Mouse (Mus musculus) left cerebral cortex, adult 2 months (tissue): ENCODE measurements around the gene Atrnl1. TPM values are rescaled to one million over a fixed set of nuclear protein-coding genes. Genes with fewer than 3 reads are reported as not detected.

ENCODE experiments used
- DNase-seq, 2 experiments: peaks; one replicate each; pipeline ENCODE4 v3.0.0; 2021 to 2022; ENCODE audit warnings: low spot score in 2 of 2, mixed read lengths in 1 of 2; ENCODE audit errors: extremely low spot score in 1 of 2
- H3K27ac ChIP-seq: fragments of 200-600 bp; 2 replicates; pipeline ENCODE4 v1.8.1; 2022
- H3K4me3 ChIP-seq: fragments of 200-600 bp; 2 replicates; pipeline ENCODE4 v1.8.1; 2022
- CTCF ChIP-seq: fragments of 200-600 bp; IDR thresholded peaks from 2 replicates; pipeline ENCODE4 v1.8.1; 2022; ENCODE audit warnings: antibody characterized with exemption, mild to moderate bottlenecking, moderate library complexity
- intact Hi-C: fragments of 180-260 bp; cut with DNase I; formaldehyde crosslinking; loops from one replicate; pipeline ENCODE4 v1.15.1; 2025
- microRNA-seq, 2 experiments: library from miRNA; unstranded; fragments of <30 nt; microRNA quantifications; one replicate each; pipeline ENCODE4 v1.2.0; 2021
- total RNA-seq, 2 experiments: library from RNA; stranded (reverse); gene quantifications; 2 replicates each; pipeline ENCODE4 v1.2.3; 2021

The Atrnl1 gene
- total RNA-seq, 2 experiments from 2014 or later, result 104 to 106 TPM

DNA sequence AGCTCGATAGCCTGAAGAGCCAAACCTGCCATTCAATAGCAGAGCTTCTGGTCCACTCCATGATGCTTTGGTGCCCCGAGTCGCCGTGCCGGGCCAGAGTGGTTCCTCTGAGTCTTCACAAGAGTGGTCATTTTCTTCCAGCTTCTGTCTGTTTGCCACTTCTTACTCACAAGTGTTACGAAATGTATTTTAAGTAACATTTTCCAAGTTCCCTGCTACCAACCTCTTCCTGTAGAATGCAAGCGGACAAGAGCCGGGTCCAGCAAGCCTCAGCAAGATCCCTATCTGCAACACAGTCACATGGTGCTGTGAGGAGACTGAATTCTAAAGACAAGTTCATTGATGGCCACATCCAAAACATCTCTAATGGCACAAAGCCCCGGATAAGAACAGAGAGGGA lies 521.1 kb downstream of the Atrnl1 start:
- DNase-seq, result no peak
- intact Hi-C loops, result no loop called here
- Histone ChIP-seq H3K27ac (no peak overlapping the region), H3K4me3 (no peak overlapping the region)
- TF ChIP-seq CTCF, result no peak

DNA sequence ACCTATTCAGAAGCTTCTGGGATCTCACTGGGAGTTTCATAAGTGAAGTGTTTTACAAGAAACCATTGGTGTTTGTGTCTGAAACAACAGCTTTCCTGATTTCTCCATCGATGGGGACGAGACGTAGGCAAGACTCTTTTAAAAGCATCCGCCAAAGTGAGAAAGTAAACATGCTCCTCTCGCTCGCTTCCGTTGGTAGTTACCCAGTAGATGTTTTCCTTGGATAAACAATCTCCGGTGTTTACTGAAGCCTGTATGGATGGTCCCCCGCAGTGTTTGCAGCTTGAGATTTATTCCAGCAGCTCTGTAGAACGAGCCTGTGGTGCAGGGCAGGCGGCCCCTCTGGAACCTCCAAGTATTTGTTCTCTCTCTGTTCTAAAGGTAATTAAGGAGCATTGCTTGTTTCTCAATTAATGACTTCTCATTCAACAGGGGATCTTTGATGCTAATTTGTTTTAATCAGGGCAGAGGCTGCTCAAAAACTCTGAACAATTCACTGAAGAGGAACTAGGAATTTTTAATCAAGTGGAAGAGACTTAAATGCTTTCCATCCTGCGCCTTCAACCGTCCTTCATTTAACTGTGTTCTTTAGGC lies 529.5 kb downstream of the Atrnl1 start:
- DNase-seq, result no peak

DNA sequence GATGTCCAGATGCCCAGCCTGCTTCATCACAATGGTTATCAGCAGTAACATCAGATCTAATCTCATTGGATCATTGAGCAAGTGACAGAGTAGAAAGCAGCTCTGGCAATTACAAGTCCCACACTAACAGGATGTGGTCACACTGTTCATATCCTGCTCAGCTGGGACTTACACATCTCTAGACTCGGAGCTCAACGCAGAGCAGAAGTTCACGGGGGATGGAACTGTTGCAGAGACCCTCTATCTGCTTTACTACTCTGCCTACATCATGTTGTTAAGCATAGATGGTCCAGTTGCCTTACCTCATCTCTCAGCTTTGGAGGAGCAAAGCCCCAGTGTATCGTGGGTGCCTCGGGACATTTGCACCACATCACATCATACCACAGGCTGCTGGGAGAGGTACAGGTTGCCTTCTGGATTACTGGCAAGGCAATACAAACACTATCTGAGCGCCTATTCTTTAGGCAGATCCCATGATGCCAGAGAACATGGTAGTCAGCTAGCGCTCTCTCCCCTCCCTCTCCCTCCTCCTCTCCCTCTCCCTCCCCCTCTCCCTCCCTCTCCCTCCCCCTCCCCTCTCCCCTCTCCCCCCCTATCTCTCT lies 533.1 kb downstream of the Atrnl1 start:
- TF ChIP-seq CTCF, result no peak
- no peak overlapping the region for H3K4me3 ChIP-seq
- no peak for DNase-seq
- H3K27ac ChIP-seq, result no peak overlapping the region
- intact Hi-C loops, result no loop called here

More for the DNA sequence above, 529.5 kb downstream of the Atrnl1 start:
- Histone ChIP-seq H3K4me3 (no peak overlapping the region), H3K27ac (no peak overlapping the region)
- TF ChIP-seq CTCF, result no peak
- intact Hi-C loops, result no loop called here

DNA sequence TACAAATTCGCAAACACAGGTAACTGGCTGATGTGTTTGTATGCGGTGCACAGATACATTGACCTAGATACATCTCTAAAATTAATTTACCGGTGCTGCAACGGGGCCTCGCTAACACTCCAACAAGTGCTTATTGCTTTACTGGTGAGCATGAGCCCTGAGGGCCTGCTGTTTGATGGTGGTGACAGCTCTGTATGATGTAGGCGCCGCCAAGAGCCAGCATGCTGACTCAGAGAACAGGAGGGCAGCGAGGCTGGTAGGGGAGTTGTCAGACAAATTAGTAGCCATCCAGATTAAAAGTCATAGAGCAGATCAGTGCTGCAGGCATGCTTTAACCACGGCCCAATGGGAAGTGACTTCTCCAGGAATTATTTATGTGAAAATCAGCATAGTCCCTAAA lies 534.7 kb downstream of the Atrnl1 start:
- intact Hi-C loops, result no loop called here
- no peak for DNase-seq
- no peak for TF ChIP-seq CTCF

DNA sequence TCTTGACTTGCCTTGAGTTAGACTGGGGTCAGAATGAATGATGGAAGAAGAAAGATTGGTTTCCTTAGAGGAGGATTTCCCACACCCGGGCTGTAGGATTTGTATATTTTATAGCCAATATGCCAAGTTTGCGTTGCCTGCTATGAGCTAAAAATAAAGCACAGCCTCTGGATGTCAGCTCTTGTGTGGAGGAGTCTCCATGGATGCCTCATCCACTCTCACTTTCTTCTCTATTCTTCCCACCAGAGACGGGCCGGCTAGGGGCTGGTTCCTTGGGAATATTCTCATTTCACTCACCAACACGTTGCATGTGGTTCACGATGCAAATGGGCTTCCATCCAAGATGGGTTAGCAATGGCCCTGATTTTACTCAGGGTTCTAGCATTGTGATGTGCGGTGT lies 540.4 kb downstream of the Atrnl1 start:
- H3K27ac ChIP-seq, result no peak overlapping the region
- no peak overlapping the region for H3K4me3 ChIP-seq
- DNase-seq, result no peak
- TF ChIP-seq CTCF, result no peak
- intact Hi-C loops, result no loop called here

More for the DNA sequence above, 534.7 kb downstream of the Atrnl1 start:
- Histone ChIP-seq H3K27ac (no peak overlapping the region), H3K4me3 (no peak overlapping the region)

DNA sequence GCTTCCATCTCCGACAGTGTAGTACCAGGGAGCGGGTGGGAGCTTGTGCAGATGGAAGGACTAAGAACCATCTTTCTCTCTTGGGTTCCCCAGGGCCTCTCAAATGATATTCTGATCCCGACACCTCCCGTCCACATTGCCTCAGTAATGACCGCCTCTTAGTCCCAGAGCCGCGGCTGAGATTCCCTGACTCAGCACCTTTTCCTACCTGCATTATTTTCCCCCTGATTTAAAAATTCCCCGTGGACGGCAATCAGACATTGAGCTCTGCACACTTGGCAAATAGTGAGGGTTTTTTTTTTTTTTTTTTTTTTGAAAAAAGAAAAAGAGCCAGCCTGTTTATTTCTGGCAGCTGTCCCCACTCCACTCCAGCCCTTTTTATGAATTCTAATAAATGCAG lies 550.7 kb downstream of the Atrnl1 start:
- no peak overlapping the region for H3K27ac ChIP-seq
- TF ChIP-seq CTCF, result no peak
- no peak overlapping the region for H3K4me3 ChIP-seq
- intact Hi-C loops, result no loop called here
- DNase-seq, result no peak

DNA sequence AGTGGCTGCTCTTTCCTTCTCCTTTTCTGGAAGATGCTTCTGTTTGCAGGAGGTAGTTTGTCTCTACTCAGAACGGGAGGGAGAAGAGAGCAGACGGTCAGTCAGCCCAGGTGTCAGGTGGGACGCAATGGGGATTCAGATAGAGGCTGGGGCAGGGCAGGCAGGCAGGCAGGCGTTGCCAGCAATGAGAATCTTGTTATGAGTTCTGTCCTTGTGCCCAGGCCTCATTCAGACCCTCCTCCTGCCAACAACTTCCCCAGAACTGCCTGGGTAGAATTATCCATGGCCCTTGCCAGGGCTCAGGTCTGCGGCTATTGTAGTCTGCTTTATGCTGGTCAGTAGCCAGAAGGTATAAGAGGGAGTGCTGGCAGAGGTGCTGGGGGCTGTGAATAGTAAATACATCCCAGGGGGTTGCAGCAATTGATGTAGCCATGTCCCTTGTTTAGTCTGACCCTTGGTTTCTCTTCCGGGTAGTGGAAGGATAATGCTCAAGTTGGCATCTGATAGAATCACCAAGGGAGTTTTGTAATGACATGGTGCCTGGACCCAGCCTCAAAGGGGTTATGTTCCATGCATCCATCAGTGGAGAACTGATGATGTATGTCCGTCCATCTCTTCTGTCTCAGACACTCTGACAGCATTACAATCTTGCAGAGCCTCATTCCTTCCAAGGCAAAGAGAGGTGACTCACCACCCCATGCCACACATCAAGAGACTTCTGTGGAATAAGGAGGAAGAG lies 554.2 kb downstream of the Atrnl1 start:
- intact Hi-C loops, result no loop called here
- H3K27ac ChIP-seq, result no peak overlapping the region
- no peak for DNase-seq
- no peak for TF ChIP-seq CTCF
- H3K4me3 ChIP-seq, result no peak overlapping the region

DNA sequence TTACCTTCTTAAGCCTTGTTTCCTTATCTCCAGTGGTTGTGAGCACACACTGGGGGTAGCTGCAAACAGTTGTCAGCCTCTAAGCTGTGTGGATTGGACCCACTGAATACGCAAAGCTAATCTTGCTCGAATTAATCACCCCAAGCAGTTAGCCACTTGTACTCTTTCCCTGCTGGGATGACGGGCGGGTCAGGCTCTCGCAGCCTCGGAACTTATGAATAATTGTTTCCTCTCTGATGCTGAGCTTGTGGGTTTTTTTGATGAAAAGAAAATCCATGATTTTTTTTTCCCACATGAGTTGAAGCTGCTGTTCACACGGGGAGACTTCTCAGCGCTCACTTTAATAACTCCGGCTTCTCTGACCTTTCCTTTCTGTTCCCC lies 554.8 kb downstream of the Atrnl1 start:
- Histone ChIP-seq H3K27ac (no peak overlapping the region), H3K4me3 (no peak overlapping the region)
- DNase-seq, result no peak
- TF ChIP-seq CTCF, result no peak
- intact Hi-C loops, result no loop called here

DNA sequence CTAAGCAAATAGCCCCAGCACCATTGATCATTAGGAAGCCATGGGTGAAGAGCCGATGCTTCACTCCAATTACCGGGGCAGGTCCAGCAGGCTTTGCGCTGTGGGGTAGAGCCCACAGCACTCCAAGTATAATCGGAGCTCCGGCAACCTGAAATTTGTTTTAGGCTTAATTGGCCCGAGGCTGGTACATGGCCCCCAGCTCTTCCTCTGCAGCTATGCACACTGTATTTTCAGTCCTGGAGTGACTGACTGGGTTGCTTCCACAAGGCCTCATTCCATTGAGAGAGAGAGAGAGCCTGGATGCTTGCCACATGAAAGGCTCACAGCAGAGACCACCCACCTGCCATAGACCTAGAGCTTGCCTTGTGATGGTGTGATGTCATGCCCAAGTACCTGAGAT lies 555.3 kb downstream of the Atrnl1 start:
- no peak overlapping the region for H3K27ac ChIP-seq
- H3K4me3 ChIP-seq, result no peak overlapping the region
- intact Hi-C loops, result no loop called here
- no peak for DNase-seq
- no peak for TF ChIP-seq CTCF

DNA sequence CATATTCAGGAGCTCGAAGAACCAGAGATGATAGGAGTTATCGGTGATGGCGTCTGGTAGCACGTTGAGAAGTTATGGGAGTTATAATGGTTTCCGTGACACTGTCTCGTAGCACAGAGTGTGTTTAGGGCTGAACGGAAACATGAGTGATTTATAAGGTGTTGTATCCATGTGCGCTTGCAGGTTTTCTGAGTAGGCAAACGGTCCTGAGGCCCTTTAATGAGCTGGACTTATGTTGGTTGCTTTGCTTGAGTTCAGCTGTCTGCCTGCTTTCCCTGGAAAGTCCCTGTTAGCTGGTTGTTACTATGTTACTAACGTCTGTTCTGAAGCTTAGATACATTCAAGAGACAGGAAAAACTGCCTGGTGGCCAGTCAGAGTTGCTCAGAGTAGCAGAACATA lies 567.6 kb downstream of the Atrnl1 start:
- no peak for TF ChIP-seq CTCF
- no peak for DNase-seq
- Histone ChIP-seq H3K4me3 (no peak overlapping the region), H3K27ac (no peak overlapping the region)
- intact Hi-C loops, result no loop called here

DNA sequence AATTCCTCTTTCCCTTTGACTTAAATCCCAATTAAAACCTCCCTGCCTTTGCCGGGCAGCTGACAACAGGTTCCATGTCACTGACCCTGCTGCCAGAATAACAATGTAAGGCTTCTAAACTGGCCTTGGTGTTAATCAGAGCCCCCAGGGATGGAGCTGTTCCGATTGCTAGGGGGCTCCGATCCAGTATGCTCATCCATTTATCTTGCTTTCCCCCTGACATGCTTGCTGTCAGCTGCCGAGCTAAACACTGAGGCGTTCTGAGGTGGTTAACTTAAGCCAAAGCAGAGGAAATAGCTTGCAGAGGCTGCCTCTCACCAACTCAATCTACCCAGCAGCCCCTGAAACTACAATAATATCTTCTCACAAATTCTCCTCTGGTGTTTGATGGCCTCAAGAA lies 569.9 kb downstream of the Atrnl1 start:
- H3K4me3 ChIP-seq, result no peak overlapping the region
- intact Hi-C loops, result no loop called here
- no peak for TF ChIP-seq CTCF
- no peak for DNase-seq
- no peak overlapping the region for H3K27ac ChIP-seq

Small RNAs within 50 kb of the gene (microRNA-seq; reads per million reads assigned to microRNA genes)
- 0.96 to 0.97 reads per million in 2 experiments for gene Mir5623

Other genes with a start within 250 kb of the Atrnl1 start
- 10 to 100 TPM; 14.3 to 18.9 TPM for gene Trub1, start 158.1 kb upstream of the Atrnl1 start, total RNA-seq